Mouse (Mus musculus) erythroblast, embryonic 14.5 days (primary cell): ENCODE measurements around the gene Bmf. TPM values are rescaled to one million over a fixed set of nuclear protein-coding genes. Genes with fewer than 3 reads are reported as not detected.

Experiments used
- H3K27me3 ChIP-seq: 2 replicates; pipeline ENCODE4 v1.6.1; 2012; ENCODE audit warnings: inconsistent platforms; ENCODE audit not compliant: control insufficient read depth
- H3K36me3 ChIP-seq: 2 replicates; pipeline ENCODE4 v1.6.1; 2012; ENCODE audit warnings: mild to moderate bottlenecking, inconsistent platforms; ENCODE audit not compliant: control insufficient read depth
- H3K4me1 ChIP-seq: 2 replicates; pipeline ENCODE4 v1.6.1; 2012; ENCODE audit warnings: inconsistent platforms; ENCODE audit not compliant: control insufficient read depth
- H3K4me3 ChIP-seq: replicated peaks from 2 replicates; pipeline ENCODE3; 2012; ENCODE audit warnings: moderate library complexity, mild to moderate bottlenecking, inconsistent platforms
- H3K9me3 ChIP-seq: 2 replicates; pipeline ENCODE4 v1.6.1; 2012; ENCODE audit warnings: low read length, inconsistent platforms, mixed read lengths; ENCODE audit not compliant: control insufficient read depth
- GATA1 ChIP-seq: IDR thresholded peaks from 2 replicates; pipeline ENCODE4 v1.6.1; 2012; ENCODE audit warnings: low read length, inconsistent platforms, mixed read lengths
- TAL1 ChIP-seq: IDR thresholded peaks from 3 replicates; pipeline ENCODE4 v1.6.1; 2012; ENCODE audit warnings: low read length, inconsistent platforms, mixed read lengths
- polyA plus RNA-seq: library from polyadenylated mRNA; stranded (reverse); fragments of >175 nt; gene quantifications from 2 replicates; pipeline ENCODE4 v1.2.3, GENCODE M21; 2012

Gene Bmf
- polyA plus RNA-seq, 1 experiment: 0.18 TPM

DNA sequence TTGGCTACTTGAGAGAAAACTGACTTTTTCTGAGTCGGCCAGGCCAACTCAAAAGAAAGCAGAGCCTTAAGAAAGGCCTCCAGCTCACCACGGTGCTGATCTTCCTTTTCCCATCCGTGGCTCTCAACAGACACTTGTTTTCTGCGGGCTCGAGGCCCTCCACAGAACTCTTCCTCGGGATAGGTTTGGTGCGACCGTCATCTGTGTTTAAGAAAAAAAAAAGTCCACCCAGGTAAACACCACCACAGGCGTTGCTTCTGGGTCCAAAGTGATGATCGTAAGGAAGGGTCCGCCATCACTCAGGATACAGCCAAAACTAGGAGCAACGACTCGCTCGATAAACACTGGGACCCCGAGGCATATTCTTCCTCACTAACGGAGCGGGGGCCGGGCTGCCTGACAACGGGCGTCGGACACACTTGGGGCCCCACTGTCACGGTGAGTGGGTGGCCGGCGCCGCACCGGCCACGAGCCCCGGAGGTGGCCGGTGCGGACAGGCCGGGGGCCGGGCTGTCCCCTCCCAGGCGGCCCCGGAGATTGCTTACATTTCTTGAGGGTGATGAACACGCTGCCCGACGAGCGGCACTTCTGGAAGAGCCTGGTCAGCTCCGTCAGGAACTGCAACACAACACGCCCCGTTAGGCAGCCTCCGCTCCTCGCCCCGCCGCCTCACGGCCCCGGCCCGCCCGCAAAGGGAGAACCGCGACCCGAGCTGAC is 70.5 kb downstream of the Bmf start:
- H3K4me3 ChIP-seq: peak overlapping the region; percentile 100
- H3K36me3 ChIP-seq: peaks cover 35% of the 10 kb centered on the region
- TF ChIP-seq GATA1 (no peak), TAL1 (no peak)
- no peaks in the 10 kb centered on the region for H3K9me3 ChIP-seq
- H3K27me3 ChIP-seq: peaks cover 4% of the 10 kb centered on the region; the same call in 1 of the 2 replicates
- H3K4me1 ChIP-seq: peaks cover 36% of the 10 kb centered on the region

Other genes with a start within 250 kb of the Bmf start
- not detected in 2 replicates for gene Gpr176, start 176.3 kb downstream of the Bmf start, polyA plus RNA-seq
- 0.15 and 0.24 TPM in 2 replicates for gene Eif2ak4, start 161.1 kb downstream of the Bmf start, polyA plus RNA-seq
- gene Srp14, start 70.0 kb downstream of the Bmf start, polyA plus RNA-seq: 4.5 and 5.8 TPM in 2 replicates
- 1.7 and 1.9 TPM in 2 replicates for gene Bub1b, start 48.5 kb upstream of the Bmf start, polyA plus RNA-seq
- 0.42 and 0.64 TPM in 2 replicates for gene Pak6, start 113.6 kb upstream of the Bmf start, polyA plus RNA-seq
- gene Ankrd63, start 154.3 kb upstream of the Bmf start, polyA plus RNA-seq: 0.01 TPM in 1 of 2 replicates, not detected in the other
- 0.07 and 0.16 TPM in 2 replicates for gene Plcb2, start 178.8 kb upstream of the Bmf start, polyA plus RNA-seq
- gene Inafm2, start 196.1 kb upstream of the Bmf start, polyA plus RNA-seq: 2.5 and 3.0 TPM in 2 replicates
- not detected in 2 replicates for gene Ccdc9b, start 213.0 kb upstream of the Bmf start, polyA plus RNA-seq
- gene Phgr1, start 223.1 kb upstream of the Bmf start, polyA plus RNA-seq: not detected in 2 replicates
- 0.02 TPM in 1 of 2 replicates, not detected in the other for gene Disp2, start 230.0 kb upstream of the Bmf start, polyA plus RNA-seq